Mouse (Mus musculus) hindbrain, postnatal 0 days (tissue): ENCODE measurements at regions not wholly inside any gene's neighbourhood (a gene's known extent, or its start where the extent isn't known, plus 50 kb on each side); places are given as distances from the start of the nearest gene placed in this dataset.

Experiments
- ATAC-seq: fragments of 200-750 bp; cut with Nextera tagmentation; 2 replicates; pipeline ENCODE4 v1.8.0; 2017; ENCODE audit warnings: mild to moderate bottlenecking, moderate TSS enrichment, moderate library complexity
- DNase-seq: peaks from one replicate; pipeline ENCODE4 v3.0.0-alpha.2; 2015; ENCODE audit warnings: low spot score
- H3K27ac ChIP-seq: fragments of 300-500 bp; sonication (generic); 2 replicates; pipeline ENCODE4 v1.5.1; 2014; ENCODE audit warnings: mild to moderate bottlenecking
- H3K27me3 ChIP-seq: fragments of 300-500 bp; sonication (generic); 2 replicates; pipeline ENCODE4 v1.6.1; 2014; ENCODE audit warnings: low read length, mixed read lengths; ENCODE audit not compliant: insufficient read depth
- H3K36me3 ChIP-seq: fragments of 300-500 bp; sonication (generic); 2 replicates; pipeline ENCODE4 v1.6.1; 2014; ENCODE audit warnings: low read length, mixed read lengths; ENCODE audit not compliant: insufficient read depth
- H3K4me1 ChIP-seq: fragments of 300-500 bp; sonication (generic); 2 replicates; pipeline ENCODE4 v1.6.1; 2014; ENCODE audit warnings: antibody characterized with exemption, low read length, mixed read lengths; ENCODE audit not compliant: insufficient read depth
- H3K4me2 ChIP-seq: fragments of 300-500 bp; sonication (generic); 2 replicates; pipeline ENCODE4 v1.6.1; 2014; ENCODE audit warnings: low read depth, mild to moderate bottlenecking, low read length, moderate library complexity, mixed read lengths
- H3K4me3 ChIP-seq: fragments of 300-500 bp; sonication (generic); 2 replicates; pipeline ENCODE4 v1.5.1; 2014; ENCODE audit warnings: low read length
- H3K9ac ChIP-seq: fragments of 300-500 bp; sonication (generic); replicated peaks from 2 replicates; pipeline ENCODE4 v1.6.1; 2014; ENCODE audit warnings: mild to moderate bottlenecking, low read length, moderate library complexity, mixed read lengths
- H3K9me3 ChIP-seq: fragments of 300-500 bp; sonication (generic); 2 replicates; pipeline ENCODE4 v1.6.1; 2016; ENCODE audit warnings: low read length, mixed read lengths
- CTCF ChIP-seq: IDR thresholded peaks from 2 replicates; pipeline ENCODE4 v1.5.1; 2016; ENCODE audit warnings: antibody characterized with exemption, control low read depth, low read depth
- WGBS: fragments of 180-500 bp; shearing (Covaris S2); extraction: QIAGEN DNeasy Blood & Tissue Kit; methylation state at CpG from one replicate; pipeline ENCODE4 v1.1.7; 2014; 5-methylcytosine and 5-hydroxymethylcytosine counted together

DNA sequence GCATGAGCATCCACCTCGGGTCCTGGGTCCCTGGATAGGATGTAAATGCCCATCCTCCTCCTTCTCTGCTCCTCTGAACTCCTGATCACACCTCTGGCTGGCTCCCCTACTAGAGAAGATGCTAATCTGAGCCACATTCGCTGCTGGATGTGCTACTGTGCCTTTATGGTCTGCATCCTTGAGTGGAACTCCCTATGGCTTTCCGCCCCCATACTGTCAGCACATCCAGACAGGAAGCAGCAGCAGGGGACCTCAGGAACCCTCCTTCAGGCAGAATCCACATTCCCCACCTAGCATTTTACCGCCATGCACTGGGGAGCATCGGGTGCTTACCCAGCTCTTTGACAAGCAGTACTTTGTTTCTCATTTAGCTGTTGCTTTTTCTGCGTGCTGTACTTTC, 248.8 kb downstream of the Tmem114 start:
- Histone ChIP-seq H3K4me2 (no peak overlapping the region), H3K4me1 (peaks cover 4% of the 10 kb centered on the region; the same call in 1 of the 2 replicates), H3K9ac (no peak overlapping the region), H3K4me3 (no peak overlapping the region), H3K27me3 (no peaks in the 10 kb centered on the region), H3K27ac (no peak overlapping the region), H3K36me3 (no peaks in the 10 kb centered on the region), H3K9me3 (no peaks in the 10 kb centered on the region)
- 61% methylated on average over 6 of the region's 6 CpGs for WGBS
- ATAC-seq (no peak), DNase-seq (no peak)
- TF ChIP-seq CTCF, result no peak
